9 mouse cellular contexts compared by ENCODE assay signal in genomic region chr15:78712335-78713258, GRCm38 (mm10). TPM values are rescaled to one million over a fixed set of nuclear protein-coding genes. Genes with fewer than 3 reads are reported as not detected.
A peak's percentile ranks its signal among the peaks of the same experiment; 100 is the strongest.
DNase-seq lines count a peak whose midpoint lies in the region; ATAC-seq and TF ChIP-seq lines count a peak whose summit lies in the region.
"Had no signal": no experiment of that assay in that cellular context is flagged by ENCODE, and none has a peak within 500 bp of the region (broad histone marks: within the 10 kb centered on the region; RNA-seq: fewer than 3 reads in every experiment).

No protein-coding gene starts in this region.

- H3K27ac ChIP-seq in layer of hippocampus, adult 2 months: peak overlapping the region; percentile 93
- peak overlapping the region; percentile 24 for H3K27ac ChIP-seq in forebrain, embryonic 15.5 days (replicated peaks)
- no peak overlapping the region for H3K27ac ChIP-seq in kidney, embryonic 16.5 days (ENCODE audit: low read length)
- H3K27ac ChIP-seq in stomach, embryonic 14.5 days (ENCODE audit: low read length): no peak overlapping the region
- H3K27ac ChIP-seq: liver, embryonic 15.5 days had no signal

- no peaks in the 10 kb centered on the region for H3K9me3 ChIP-seq in forebrain, embryonic 15.5 days
- H3K9me3 ChIP-seq in kidney, embryonic 16.5 days (ENCODE audit: low read length): no peaks in the 10 kb centered on the region
- no peaks in the 10 kb centered on the region for H3K9me3 ChIP-seq in stomach, embryonic 14.5 days (ENCODE audit: control insufficient read depth, low read depth, low read length)
- H3K9me3 ChIP-seq: liver, embryonic 15.5 days had no signal

- DNase-seq in layer of hippocampus, adult 2 months (ENCODE audit: low spot score in 2 of 2): peak in 1 of 2 experiments; percentile 68
- no peak for DNase-seq in layer of hippocampus, adult 9-10 months (ENCODE audit: low spot score)
- peak; percentile 61 for DNase-seq in T-cell, adult 2 months (ENCODE audit: low spot score)
- peak; percentile 59 for DNase-seq in mesoderm, embryonic 11.5 days (ENCODE audit: low read depth, low spot score)
- DNase-seq in urinary bladder, postnatal 10 days (ENCODE audit: low spot score): no peak

- WGBS in forebrain, embryonic 15.5 days: 10% methylated on average over 51 of the region's 53 CpGs
- 7% methylated on average over 51 of the region's 53 CpGs for WGBS in kidney, embryonic 16.5 days
- 8% methylated on average over 51 of the region's 53 CpGs for WGBS in stomach, embryonic 14.5 days

- H3K4me2 ChIP-seq in forebrain, embryonic 15.5 days (replicated peaks): peak overlapping the region; percentile 61
- H3K4me2 ChIP-seq in kidney, embryonic 16.5 days (replicated peaks; ENCODE audit: low read depth, low read length): peak overlapping the region; percentile 51
- H3K4me2 ChIP-seq in stomach, embryonic 14.5 days (replicated peaks; ENCODE audit: low read depth, low read length): peak overlapping the region; percentile 34
- H3K4me2 ChIP-seq: liver, embryonic 15.5 days had no signal

- peaks cover 66% of the 10 kb centered on the region for H3K4me1 ChIP-seq in forebrain, embryonic 15.5 days
- peaks cover 11% of the 10 kb centered on the region for H3K4me1 ChIP-seq in kidney, embryonic 16.5 days (ENCODE audit: insufficient read depth, low read length)
- no peaks in the 10 kb centered on the region for H3K4me1 ChIP-seq in stomach, embryonic 14.5 days (ENCODE audit: control insufficient read depth, insufficient read depth, low read length)
- H3K4me1 ChIP-seq: liver, embryonic 15.5 days had no signal

- H3K27me3 ChIP-seq in forebrain, embryonic 15.5 days: peaks cover 8% of the 10 kb centered on the region; the same call in 1 of the 2 replicates
- peaks cover 74% of the 10 kb centered on the region for H3K27me3 ChIP-seq in kidney, embryonic 16.5 days (ENCODE audit: insufficient read depth, low read length)
- H3K27me3 ChIP-seq in stomach, embryonic 14.5 days (ENCODE audit: control insufficient read depth, insufficient read depth, low read length): peaks cover 48% of the 10 kb centered on the region

- TF ChIP-seq CTCF in layer of hippocampus, adult 2 months (conservative IDR thresholded peaks at IDR 0.05): peak; percentile 22

- H3K4me3 ChIP-seq in layer of hippocampus, adult 2 months: peak overlapping the region; percentile 56
- peak overlapping the region; percentile 35 for H3K4me3 ChIP-seq in forebrain, embryonic 15.5 days
- peak overlapping the region; percentile 35 for H3K4me3 ChIP-seq in kidney, embryonic 16.5 days (ENCODE audit: low read length)
- H3K4me3 ChIP-seq in stomach, embryonic 14.5 days (ENCODE audit: low read depth, low read length): peak overlapping the region; percentile 9; the same call in 1 of the 2 replicates
- H3K4me3 ChIP-seq: liver, embryonic 15.5 days had no signal

- no peaks in the 10 kb centered on the region for H3K36me3 ChIP-seq in forebrain, embryonic 15.5 days
- H3K36me3 ChIP-seq in kidney, embryonic 16.5 days (ENCODE audit: insufficient read depth, low read length): no peaks in the 10 kb centered on the region
- no peaks in the 10 kb centered on the region for H3K36me3 ChIP-seq in stomach, embryonic 14.5 days (ENCODE audit: control insufficient read depth, insufficient read depth, low read length)
- H3K36me3 ChIP-seq: liver, embryonic 15.5 days had no signal

- peak; percentile 18; the same call in 1 of the 2 replicates for ATAC-seq in forebrain, embryonic 15.5 days (replicated peaks)
- ATAC-seq in kidney, embryonic 16.5 days (ENCODE audit: low FRiP score, low TSS enrichment): peak; percentile 64; the same call in 1 of the 2 replicates
- no peak for ATAC-seq in stomach, embryonic 14.5 days (ENCODE audit: insufficient number of reproducible peaks, insufficient read depth, low FRiP score, low read depth)

- H3K9ac ChIP-seq in forebrain, embryonic 15.5 days (replicated peaks): peak overlapping the region; percentile 47
- H3K9ac ChIP-seq in kidney, embryonic 16.5 days (replicated peaks; ENCODE audit: low read length): no peak overlapping the region
- no peak overlapping the region for H3K9ac ChIP-seq in stomach, embryonic 14.5 days (replicated peaks; ENCODE audit: low read depth, low read length)
- H3K9ac ChIP-seq: liver, embryonic 15.5 days had no signal

RNA-seq across cellular contexts. Expression of gene Elfn2, which starts 6.0 kb away (rescaled TPM):
- total RNA-seq in layer of hippocampus, adult 2 months (2021): 100 to 1,000 TPM; 202 to 204 TPM
- polyA plus RNA-seq in forebrain, embryonic 15.5 days (2015; fragmentation: Nextera tagmentation; extraction: Ambion mirVana): 6.2 and 6.8 TPM in 2 replicates
- 0.03 and 0.07 TPM in 2 replicates for polyA plus RNA-seq in kidney, embryonic 16.5 days (2015; fragmentation: Nextera tagmentation; extraction: Ambion mirVana)
- 0.10 TPM in 1 of 2 replicates, not detected in the other for polyA plus RNA-seq in stomach, embryonic 14.5 days (2014; fragmentation: Nextera tagmentation; extraction: Ambion mirVana)
- polyA plus RNA-seq: liver, embryonic 15.5 days had no signal

Comparison
In these comparisons a context has a peak if more than half of its experiments do, and no peak if none do; other contexts are left out.
1. DNase-seq: peak in T-cell, adult 2 months (single experiment) and mesoderm, embryonic 11.5 days (single experiment); none in layer of hippocampus, adult 9-10 months (single experiment) and urinary bladder, postnatal 10 days (single experiment).
2. H3K27ac ChIP-seq: peak in layer of hippocampus, adult 2 months (single experiment) and forebrain, embryonic 15.5 days (single experiment); none in kidney, embryonic 16.5 days (single experiment) and stomach, embryonic 14.5 days (single experiment).
3. Peak in every context shown above with its lines, with median percentiles within 50 percentile points of each other: H3K4me3 ChIP-seq and H3K4me2 ChIP-seq.